Mouse (Mus musculus): ENCODE measurements at regions not wholly inside any gene's neighbourhood (a gene's known extent, or its start where the extent isn't known, plus 50 kb on each side); places are given as distances from the start of the nearest gene placed in this dataset.

DNA sequence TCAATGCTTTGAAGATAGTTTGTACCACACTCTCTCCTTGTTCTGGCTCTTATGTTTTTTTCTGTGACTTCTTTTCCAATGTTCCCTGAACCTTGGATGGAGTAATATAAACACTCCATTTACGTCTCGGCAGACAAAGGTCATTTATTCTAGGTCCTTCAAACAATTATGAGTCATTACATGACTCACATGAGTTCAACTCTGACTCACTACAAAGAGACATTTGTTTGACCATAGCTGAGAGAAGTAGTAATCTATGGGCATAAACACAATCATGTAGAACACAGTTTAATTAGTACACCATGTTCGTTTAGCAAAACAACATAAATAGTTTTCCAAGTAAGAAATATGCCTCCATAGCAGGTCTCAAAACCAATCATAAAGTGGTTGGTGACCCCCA is 59.6 kb upstream of the Hmgcll1 start:
- 10% methylated on average over 3 of the region's 3 CpGs for WGBS
- peak; percentile 60 for DNase-seq (ENCODE audit: low read depth, low spot score)

GRCm38 (mm10) chr9:75956370-75956769 is 58.3 kb upstream of the Hmgcll1 start:
- DNase-seq (ENCODE audit: low read depth, low spot score) = no peak

DNA sequence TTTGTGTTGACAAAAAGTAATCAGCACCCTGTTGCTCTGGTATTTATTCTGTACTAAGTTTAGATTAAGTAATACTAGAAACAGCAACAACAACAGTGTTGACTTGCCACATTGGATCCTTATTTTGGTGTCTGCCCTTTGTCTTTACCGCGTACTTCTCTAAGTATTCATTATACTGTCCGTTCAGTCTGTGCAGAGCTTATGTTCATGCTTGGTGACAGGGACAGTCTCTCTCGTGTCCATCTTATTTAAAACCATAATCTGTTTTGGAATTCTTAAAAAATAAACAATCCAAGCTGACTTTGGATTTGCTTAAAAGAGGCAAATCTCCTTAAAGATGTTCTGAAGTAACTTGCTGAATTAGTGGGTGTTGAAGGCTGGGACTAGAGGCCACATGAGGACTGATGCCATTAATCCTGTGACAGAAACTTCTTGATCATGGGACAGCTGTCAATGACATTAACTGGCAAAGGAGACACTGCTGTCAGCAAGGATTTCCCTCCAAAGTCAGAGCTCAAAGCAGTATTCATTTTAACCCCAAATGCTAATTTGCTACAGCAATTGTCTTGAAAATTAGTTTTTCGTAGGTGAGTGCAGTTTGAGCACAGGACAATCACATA is 55.8 kb upstream of the Hmgcll1 start:
- no peak for DNase-seq (ENCODE audit: low read depth, low spot score)

GRCm38 (mm10) chr9:75959775-75960174 is 54.9 kb upstream of the Hmgcll1 start:
- 70% methylated on average over 3 of the region's 3 CpGs for WGBS
- no peak for DNase-seq (ENCODE audit: low read depth, low spot score)

More for the DNA sequence above, 55.8 kb upstream of the Hmgcll1 start:
- WGBS = 91% methylated on average over 5 of the region's 5 CpGs

GRCm38 (mm10) chr9:75960587-75961349 is 53.9 kb upstream of the Hmgcll1 start:
- DNase-seq (ENCODE audit: low read depth, low spot score) = peak; percentile 60
- 19% methylated on average over 8 of the region's 8 CpGs for WGBS
